Mouse (Mus musculus): ENCODE data around the gene Cmya5. TPM values are rescaled to one million over a fixed set of nuclear protein-coding genes. Genes with fewer than 3 reads are reported as not detected.
A peak's percentile ranks its signal among the peaks of the same experiment; 100 is the strongest.
"Not testable (repeated sequence)": the region's sequence is repeated elsewhere in the genome, so short reads cannot be mapped to it uniquely, and the experiment has no call there.

Gene Cmya5
- polyA plus RNA-seq, 1 experiment from 2014 or later: 0.19 TPM

GRCm38 (mm10) chr13:93094204-93094935, 50.2 kb downstream of the Cmya5 start:
- Histone ChIP-seq H3K27ac (ENCODE audit: low read length) (no peak overlapping the region), H3K9me3 (ENCODE audit: control insufficient read depth, low read length) (no peaks in the 10 kb centered on the region), H3K4me3 (replicated peaks; ENCODE audit: low read length) (no peak overlapping the region), H3K9ac (replicated peaks; ENCODE audit: low read depth, low read length) (no peak overlapping the region), H3K36me3 (ENCODE audit: control insufficient read depth, insufficient read depth) (no peaks in the 10 kb centered on the region), H3K4me1 (replicated peaks; ENCODE audit: control insufficient read depth, insufficient read depth, low read length) (no peaks in the 10 kb centered on the region), H3K27me3 (replicated peaks; ENCODE audit: control insufficient read depth, insufficient read depth, low read length) (no peaks in the 10 kb centered on the region), H3K4me2 (ENCODE audit: low read length) (no peak overlapping the region)
- WGBS: 75% methylated on average over 10 of the region's 10 CpGs
- no peak for ATAC-seq

- 91% methylated on average over 5 of the region's 5 CpGs for WGBS
- no peak overlapping the region for H3K4me2 ChIP-seq (ENCODE audit: low read length)
- H3K9ac ChIP-seq (replicated peaks; ENCODE audit: low read depth, low read length): no peak overlapping the region
- no peaks in the 10 kb centered on the region for H3K4me1 ChIP-seq (replicated peaks; ENCODE audit: control insufficient read depth, insufficient read depth, low read length)
- no peak overlapping the region for H3K27ac ChIP-seq (ENCODE audit: low read length)
- no peak overlapping the region for H3K4me3 ChIP-seq (replicated peaks; ENCODE audit: low read length)
- ATAC-seq: no peak
- no peaks in the 10 kb centered on the region for H3K36me3 ChIP-seq (ENCODE audit: control insufficient read depth, insufficient read depth)
- H3K27me3 ChIP-seq (replicated peaks; ENCODE audit: control insufficient read depth, insufficient read depth, low read length): no peaks in the 10 kb centered on the region
- H3K9me3 ChIP-seq (ENCODE audit: control insufficient read depth, low read length): no peaks in the 10 kb centered on the region
These were observed 50.8 kb downstream of the Cmya5 start for GRCm38 (mm10) chr13:93093697-93094096.

- WGBS: 62% methylated on average over 2 of the region's 2 CpGs
- no peak for ATAC-seq
These were observed 51.6 kb downstream of the Cmya5 start for GRCm38 (mm10) chr13:93092916-93093429.

GRCm38 (mm10) chr13:93091866-93092455, 52.6 kb downstream of the Cmya5 start:
- 82% methylated on average over 10 of the region's 10 CpGs for WGBS
- H3K36me3 ChIP-seq (ENCODE audit: control insufficient read depth, insufficient read depth): no peaks in the 10 kb centered on the region
- H3K9ac ChIP-seq (replicated peaks; ENCODE audit: low read depth, low read length): no peak overlapping the region
- no peak overlapping the region for H3K4me2 ChIP-seq (ENCODE audit: low read length)
- H3K4me3 ChIP-seq (replicated peaks; ENCODE audit: low read length): no peak overlapping the region
- no peak overlapping the region for H3K27ac ChIP-seq (ENCODE audit: low read length)
- peak; percentile 58; the same call in 1 of the 2 replicates for ATAC-seq
- no peaks in the 10 kb centered on the region for H3K27me3 ChIP-seq (replicated peaks; ENCODE audit: control insufficient read depth, insufficient read depth, low read length)
- H3K4me1 ChIP-seq (replicated peaks; ENCODE audit: control insufficient read depth, insufficient read depth, low read length): no peaks in the 10 kb centered on the region
- no peaks in the 10 kb centered on the region for H3K9me3 ChIP-seq (ENCODE audit: control insufficient read depth, low read length)

More at GRCm38 (mm10) chr13:93092916-93093429, 51.6 kb downstream of the Cmya5 start:
- Histone ChIP-seq H3K9ac (replicated peaks; ENCODE audit: low read depth, low read length) (no peak overlapping the region), H3K36me3 (ENCODE audit: control insufficient read depth, insufficient read depth) (no peaks in the 10 kb centered on the region), H3K27ac (ENCODE audit: low read length) (peak overlapping the region; percentile 7; the same call in 1 of the 2 replicates), H3K4me1 (replicated peaks; ENCODE audit: control insufficient read depth, insufficient read depth, low read length) (no peaks in the 10 kb centered on the region), H3K27me3 (replicated peaks; ENCODE audit: control insufficient read depth, insufficient read depth, low read length) (no peaks in the 10 kb centered on the region), H3K4me2 (ENCODE audit: low read length) (no peak overlapping the region), H3K4me3 (replicated peaks; ENCODE audit: low read length) (no peak overlapping the region), H3K9me3 (ENCODE audit: control insufficient read depth, low read length) (no peaks in the 10 kb centered on the region)

GRCm38 (mm10) chr13:93091176-93091575, 53.3 kb downstream of the Cmya5 start:
- Histone ChIP-seq H3K4me2 (ENCODE audit: low read length) (no peak overlapping the region), H3K27ac (ENCODE audit: low read length) (no peak overlapping the region), H3K36me3 (ENCODE audit: control insufficient read depth, insufficient read depth) (no peaks in the 10 kb centered on the region), H3K9ac (replicated peaks; ENCODE audit: low read depth, low read length) (no peak overlapping the region), H3K4me1 (replicated peaks; ENCODE audit: control insufficient read depth, insufficient read depth, low read length) (no peaks in the 10 kb centered on the region), H3K27me3 (replicated peaks; ENCODE audit: control insufficient read depth, insufficient read depth, low read length) (no peaks in the 10 kb centered on the region), H3K9me3 (ENCODE audit: control insufficient read depth, low read length) (no peaks in the 10 kb centered on the region), H3K4me3 (replicated peaks; ENCODE audit: low read length) (no peak overlapping the region)
- no peak for ATAC-seq
- WGBS: 95% methylated on average over 9 of the region's 9 CpGs

GRCm38 (mm10) chr13:93089481-93089880, 55.0 kb downstream of the Cmya5 start:
- Histone ChIP-seq H3K4me3 (replicated peaks; ENCODE audit: low read length) (no peak overlapping the region), H3K36me3 (ENCODE audit: control insufficient read depth, insufficient read depth) (no peaks in the 10 kb centered on the region), H3K27me3 (replicated peaks; ENCODE audit: control insufficient read depth, insufficient read depth, low read length) (no peaks in the 10 kb centered on the region), H3K4me1 (replicated peaks; ENCODE audit: control insufficient read depth, insufficient read depth, low read length) (no peaks in the 10 kb centered on the region), H3K4me2 (ENCODE audit: low read length) (no peak overlapping the region), H3K9ac (replicated peaks; ENCODE audit: low read depth, low read length) (no peak overlapping the region), H3K9me3 (ENCODE audit: control insufficient read depth, low read length) (no peaks in the 10 kb centered on the region), H3K27ac (ENCODE audit: low read length) (no peak overlapping the region)
- ATAC-seq: no peak
- 80% methylated on average over 5 of the region's 5 CpGs for WGBS

GRCm38 (mm10) chr13:93085711-93086110, 58.8 kb downstream of the Cmya5 start:
- no peak for ATAC-seq
- WGBS: 86% methylated on average over 4 of the region's 4 CpGs
- H3K27me3 ChIP-seq (replicated peaks; ENCODE audit: control insufficient read depth, insufficient read depth, low read length): no peaks in the 10 kb centered on the region
- H3K36me3 ChIP-seq (ENCODE audit: control insufficient read depth, insufficient read depth): no peaks in the 10 kb centered on the region
- no peak overlapping the region for H3K9ac ChIP-seq (replicated peaks; ENCODE audit: low read depth, low read length)
- H3K4me3 ChIP-seq (replicated peaks; ENCODE audit: low read length): no peak overlapping the region
- no peaks in the 10 kb centered on the region for H3K9me3 ChIP-seq (ENCODE audit: control insufficient read depth, low read length)
- no peak overlapping the region for H3K27ac ChIP-seq (ENCODE audit: low read length)
- H3K4me1 ChIP-seq (replicated peaks; ENCODE audit: control insufficient read depth, insufficient read depth, low read length): no peaks in the 10 kb centered on the region
- no peak overlapping the region for H3K4me2 ChIP-seq (ENCODE audit: low read length)

GRCm38 (mm10) chr13:93082324-93082723, 62.2 kb downstream of the Cmya5 start:
- H3K9ac ChIP-seq (replicated peaks; ENCODE audit: low read depth, low read length); H3K27me3 ChIP-seq (replicated peaks; ENCODE audit: control insufficient read depth, insufficient read depth, low read length); H3K36me3 ChIP-seq (ENCODE audit: control insufficient read depth, insufficient read depth); H3K4me3 ChIP-seq (replicated peaks; ENCODE audit: low read length); ATAC-seq; H3K4me1 ChIP-seq (replicated peaks; ENCODE audit: control insufficient read depth, insufficient read depth, low read length); H3K9me3 ChIP-seq (ENCODE audit: control insufficient read depth, low read length); H3K4me2 ChIP-seq (ENCODE audit: low read length); H3K27ac ChIP-seq (ENCODE audit: low read length): not testable (repeated sequence)
- 75% methylated on average over 1 of the region's 1 CpGs for WGBS

GRCm38 (mm10) chr13:93080859-93081258, 63.7 kb downstream of the Cmya5 start:
- WGBS: 96% methylated on average over 2 of the region's 2 CpGs
- Histone ChIP-seq H3K4me3 (replicated peaks; ENCODE audit: low read length) (no peak overlapping the region), H3K4me2 (ENCODE audit: low read length) (no peak overlapping the region), H3K27ac (ENCODE audit: low read length) (no peak overlapping the region), H3K27me3 (replicated peaks; ENCODE audit: control insufficient read depth, insufficient read depth, low read length) (no peaks in the 10 kb centered on the region), H3K9ac (replicated peaks; ENCODE audit: low read depth, low read length) (no peak overlapping the region), H3K4me1 (replicated peaks; ENCODE audit: control insufficient read depth, insufficient read depth, low read length) (no peaks in the 10 kb centered on the region), H3K9me3 (ENCODE audit: control insufficient read depth, low read length) (peaks cover 7% of the 10 kb centered on the region), H3K36me3 (ENCODE audit: control insufficient read depth, insufficient read depth) (no peaks in the 10 kb centered on the region)
- ATAC-seq: no peak
